Mouse (Mus musculus) embryonic facial prominence, embryonic 13.5 days (tissue): ENCODE measurements around the gene Zfp683. TPM values are rescaled to one million over a fixed set of nuclear protein-coding genes. Genes with fewer than 3 reads are reported as not detected.

Experiments
- polyA plus RNA-seq: library from polyadenylated mRNA; unstranded; fragments of >200 nt; fragmentation: Nextera tagmentation; extraction: Ambion mirVana; gene quantifications from 2 replicates; pipeline ENCODE4 v1.2.1, GENCODE M21; 2015

Gene Zfp683
- polyA plus RNA-seq, 1 experiment from 2014 or later: not detected

Other genes starting within 250 kb of the Zfp683 start
- 40.7 and 41.5 TPM in 2 replicates for gene Rps6ka1, start 166.0 kb upstream of the Zfp683 start, polyA plus RNA-seq
- gene Hmgn2, start 85.2 kb upstream of the Zfp683 start, polyA plus RNA-seq: 2,594 and 2,669 TPM in 2 replicates
- gene Dhdds, start 52.9 kb upstream of the Zfp683 start, polyA plus RNA-seq: 45.1 and 49.9 TPM in 2 replicates
- gene Lin28a, start 35.0 kb upstream of the Zfp683 start, polyA plus RNA-seq: not detected in 2 replicates
- 4.7 and 7.8 TPM in 2 replicates for gene Crybg2, start 7.0 kb downstream of the Zfp683 start, polyA plus RNA-seq
- gene Cd52, start 41.2 kb downstream of the Zfp683 start, polyA plus RNA-seq: 9.1 and 11.2 TPM in 2 replicates
- gene Ubxn11, start 48.7 kb downstream of the Zfp683 start, polyA plus RNA-seq: 11.6 and 11.9 TPM in 2 replicates
- gene Sh3bgrl3, start 75.0 kb downstream of the Zfp683 start, polyA plus RNA-seq: 412 and 420 TPM in 2 replicates
- 36.2 and 37.4 TPM in 2 replicates for gene Cep85, start 133.3 kb downstream of the Zfp683 start, polyA plus RNA-seq
- not detected in 2 replicates for gene Gm7534, start 149.2 kb downstream of the Zfp683 start, polyA plus RNA-seq
- gene Catsper4, start 173.5 kb downstream of the Zfp683 start, polyA plus RNA-seq: 0.18 TPM in 1 of 2 replicates, not detected in the other
- 2.9 and 3.9 TPM in 2 replicates for gene Cnksr1, start 184.6 kb downstream of the Zfp683 start, polyA plus RNA-seq
- 0.72 TPM in 1 of 2 replicates, not detected in the other for gene E130218I03Rik, start 189.8 kb downstream of the Zfp683 start, polyA plus RNA-seq
- 18.8 and 19.7 TPM in 2 replicates for gene Zfp593, start 191.8 kb downstream of the Zfp683 start, polyA plus RNA-seq
- not detected in 2 replicates for gene Gm30191, start 193.1 kb downstream of the Zfp683 start, polyA plus RNA-seq
- gene Grrp1, start 200.3 kb downstream of the Zfp683 start, polyA plus RNA-seq: 3.9 and 6.4 TPM in 2 replicates
- gene Pdik1l, start 234.1 kb downstream of the Zfp683 start, polyA plus RNA-seq: 23.4 and 23.8 TPM in 2 replicates